Mouse (Mus musculus) frontal cortex, postnatal 10 days (tissue): ENCODE results near the gene Amotl2.

ENCODE experiments used
- DNase-seq, 2 experiments: peaks; one replicate each; pipeline ENCODE4 v3.0.0; 2022; ENCODE audit warnings: low spot score in 2 of 2, mixed read lengths in 1 of 2

Amotl2 gene

GRCm38 (mm10) chr9:102719085-102719484 lies 2.6 kb downstream of the Amotl2 start:
- no peak for DNase-seq

DNA sequence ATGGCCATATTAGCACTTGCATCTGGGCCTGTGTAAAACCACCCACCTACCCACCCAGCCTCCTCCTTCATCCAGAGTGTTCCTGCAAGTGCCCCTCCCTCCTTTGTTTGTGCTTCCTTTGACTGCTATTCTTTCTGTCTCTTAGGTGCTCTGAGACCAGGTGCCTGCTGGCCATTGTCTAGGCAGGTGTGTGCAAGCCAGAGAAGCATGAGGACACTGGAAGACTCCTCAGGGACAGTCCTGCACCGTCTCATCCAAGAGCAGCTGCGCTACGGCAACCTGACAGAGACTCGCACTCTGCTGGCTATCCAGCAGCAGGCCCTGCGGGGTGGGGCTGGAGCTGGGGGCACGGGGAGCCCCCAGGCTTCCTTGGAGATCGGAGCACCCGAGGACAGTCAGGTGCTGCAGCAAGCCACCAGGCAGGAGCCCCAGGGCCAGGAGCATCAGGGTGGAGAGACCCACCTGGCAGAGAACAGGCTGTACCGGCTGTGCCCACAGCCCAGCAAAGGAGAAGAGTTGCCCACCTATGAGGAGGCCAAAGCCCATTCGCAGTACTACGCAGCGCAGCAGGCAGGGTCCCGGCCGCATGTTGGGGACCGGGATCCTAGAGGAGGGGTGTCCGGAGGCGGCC lies 3.6 kb downstream of the Amotl2 start:
- no peak for DNase-seq

- DNase-seq, result no peak
These were observed 4.2 kb downstream of the Amotl2 start for GRCm38 (mm10) chr9:102720567-102721167.

DNA sequence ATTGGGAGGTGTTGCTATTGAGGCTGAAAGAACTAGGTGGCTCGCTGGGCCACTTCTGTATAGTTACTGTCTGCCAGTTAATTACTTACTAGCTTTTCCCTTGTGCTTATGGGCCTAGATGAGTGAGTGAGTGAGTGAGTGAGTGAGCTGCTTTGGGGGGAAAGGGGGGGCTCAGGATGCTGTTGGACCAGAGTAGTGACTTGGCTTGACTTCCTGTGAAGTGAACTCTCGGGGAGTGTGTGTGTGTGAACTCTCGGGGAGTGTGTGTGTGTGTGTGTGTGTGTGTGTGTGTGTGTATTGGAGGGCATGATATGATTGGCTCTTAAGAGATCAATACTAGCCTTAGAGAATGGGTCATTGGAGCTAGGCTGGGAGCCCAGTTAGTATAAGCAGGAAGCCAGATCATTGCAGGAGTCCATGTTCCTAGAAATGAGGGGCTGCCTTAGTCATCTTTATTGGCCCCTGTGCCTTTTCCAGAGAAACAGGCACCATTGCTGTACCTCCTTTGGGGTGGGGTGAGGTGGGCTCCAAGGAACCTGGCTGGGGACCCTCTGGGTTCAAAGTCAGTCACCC lies 5.0 kb downstream of the Amotl2 start:
- no peak for DNase-seq

DNA sequence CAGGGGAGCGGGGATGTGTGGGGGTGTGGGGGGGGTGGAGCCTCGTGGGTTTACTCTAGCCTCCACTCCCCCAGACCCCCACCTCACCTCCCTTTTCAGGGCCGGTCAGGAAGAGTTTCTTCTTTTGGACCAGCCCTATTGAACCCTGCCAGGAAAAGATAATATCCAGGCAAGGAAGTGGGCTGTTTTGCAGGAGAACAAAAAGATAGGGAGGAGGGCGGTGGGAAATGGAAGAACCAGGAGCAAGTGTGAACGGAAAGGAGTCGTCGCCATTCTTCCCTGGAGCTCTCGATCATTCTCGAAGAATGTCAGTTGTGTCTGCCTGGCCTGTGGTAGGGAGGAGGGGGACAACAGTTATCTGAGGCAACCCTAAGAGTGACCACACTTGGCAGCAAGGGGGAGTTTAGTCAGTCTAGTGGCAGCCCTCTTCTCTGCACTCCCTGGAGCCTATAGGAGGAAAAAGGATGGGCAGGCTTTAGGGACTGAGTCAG lies 5.6 kb downstream of the Amotl2 start:
- DNase-seq, result no peak

DNA sequence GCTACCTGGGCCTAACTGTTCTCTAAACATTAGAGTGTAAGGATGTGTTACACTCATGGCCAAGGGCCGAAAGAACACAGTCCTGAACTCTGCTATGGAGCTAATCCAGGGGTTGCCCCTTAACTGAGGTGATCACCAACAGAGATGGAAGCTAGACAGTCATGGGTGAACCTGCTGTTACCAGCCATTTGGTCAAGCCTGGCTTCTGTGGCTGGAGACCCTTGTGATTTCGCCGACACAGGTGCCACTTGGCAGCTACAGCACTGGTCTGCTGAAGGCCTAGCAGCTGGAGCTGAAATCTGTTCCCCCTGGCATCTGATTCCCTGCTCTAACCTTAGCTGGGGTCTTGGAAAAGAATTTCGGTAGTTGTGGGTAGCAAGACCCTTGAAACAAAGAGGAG lies 6.3 kb downstream of the Amotl2 start:
- DNase-seq, result no peak

DNA sequence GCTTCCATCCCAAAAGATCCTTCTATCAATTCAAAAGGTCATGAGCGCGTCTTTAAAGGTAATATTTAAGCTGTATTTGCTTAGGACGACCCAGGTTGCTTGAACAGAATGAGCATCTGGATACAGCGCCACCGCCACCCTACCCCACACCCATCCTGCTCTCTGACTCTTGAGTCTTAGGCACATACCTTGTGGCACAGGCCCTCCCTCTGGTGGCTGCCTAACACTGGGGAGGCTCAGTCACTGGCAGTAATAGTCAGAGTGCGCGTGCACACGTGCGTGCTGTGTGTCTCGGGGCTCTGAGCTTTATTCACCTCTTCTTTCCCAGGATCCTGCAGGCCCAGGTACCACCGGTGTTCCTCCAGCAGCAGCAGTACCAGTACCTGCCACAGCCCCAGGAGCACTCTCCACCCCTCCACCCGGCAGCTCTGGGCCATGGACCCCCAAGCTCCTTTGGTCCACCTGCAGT lies 6.8 kb downstream of the Amotl2 start:
- DNase-seq, result no peak

DNA sequence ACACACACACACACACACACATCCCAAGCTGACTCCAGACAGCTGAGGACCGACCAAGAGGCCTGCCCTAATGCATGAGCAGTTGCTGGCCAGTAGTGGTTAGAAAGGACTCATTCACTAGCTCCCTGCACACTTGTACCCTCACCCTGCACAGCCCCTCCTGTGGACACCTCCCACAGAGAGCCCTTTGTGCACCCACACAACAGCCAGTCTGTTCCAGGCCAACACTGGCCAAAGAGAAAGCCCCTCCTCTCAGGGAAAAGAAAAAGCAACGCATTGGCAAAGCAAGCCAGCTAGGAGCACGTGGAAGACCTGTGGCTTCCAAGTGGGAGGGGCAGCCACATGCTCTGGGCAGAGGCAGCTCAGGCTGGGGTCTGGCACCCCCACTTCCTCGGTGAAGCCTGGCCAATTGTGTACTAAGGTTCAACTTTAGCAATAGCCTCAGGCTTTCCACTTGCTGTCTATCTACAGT lies 7.6 kb downstream of the Amotl2 start:
- peak; percentile 71 to 84 for DNase-seq

DNA sequence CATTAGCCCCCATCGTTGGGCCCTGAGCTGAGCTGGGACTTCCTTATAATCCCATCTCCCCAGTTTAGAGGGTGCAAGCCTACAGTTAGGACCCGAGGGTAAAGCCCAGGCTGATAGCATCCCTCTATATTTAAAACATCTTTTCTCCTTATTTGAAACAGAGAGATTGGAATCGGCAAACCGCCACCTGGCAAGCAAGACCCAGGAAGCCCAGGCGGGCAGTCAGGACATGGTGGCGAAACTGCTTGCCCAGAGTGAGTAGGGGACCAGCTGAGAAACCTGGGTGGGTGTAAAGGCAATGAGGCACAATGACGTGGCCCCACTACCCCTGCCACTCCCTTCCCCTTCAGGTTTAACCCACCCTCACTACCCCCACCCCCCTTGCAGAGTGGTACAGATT lies 8.5 kb downstream of the Amotl2 start:
- no peak for DNase-seq

- DNase-seq, result peak; percentile 56 to 58
These were observed 9.6 kb downstream of the Amotl2 start for GRCm38 (mm10) chr9:102725958-102726654.

DNA sequence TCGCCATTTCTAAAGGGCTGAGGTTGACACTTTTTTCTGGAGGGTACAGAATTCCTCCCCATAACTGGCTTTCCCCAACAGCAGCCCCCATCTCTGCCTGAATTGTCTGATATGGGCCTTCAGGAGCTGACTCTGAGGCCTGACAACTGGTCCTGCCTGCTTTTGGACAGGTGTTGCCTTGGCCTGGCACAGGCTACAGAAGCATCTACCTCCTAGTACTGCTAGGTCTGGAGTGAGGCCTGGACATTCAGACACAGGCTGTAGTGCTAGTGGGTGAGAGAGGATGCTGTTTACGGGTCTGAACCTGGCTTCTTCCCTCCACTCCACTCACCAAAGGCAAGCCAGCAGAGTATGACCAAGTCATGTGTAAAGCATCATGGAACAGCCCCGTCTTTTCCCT lies 10.3 kb downstream of the Amotl2 start:
- DNase-seq, result no peak

GRCm38 (mm10) chr9:102727662-102728468 lies 11.4 kb downstream of the Amotl2 start:
- DNase-seq, result no peak

DNA sequence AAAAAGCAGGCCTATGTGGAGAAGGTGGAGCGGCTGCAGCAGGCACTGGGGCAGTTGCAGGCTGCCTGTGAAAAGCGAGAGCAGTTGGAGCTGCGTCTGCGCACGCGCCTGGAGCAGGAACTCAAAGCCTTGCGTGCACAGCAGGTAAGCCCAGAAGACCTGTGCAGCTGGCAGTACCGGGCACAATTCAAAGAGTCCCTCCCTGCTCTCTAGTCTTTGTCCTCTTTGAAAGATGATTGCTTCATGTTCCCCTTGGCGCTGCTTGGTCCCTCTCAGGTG lies 11.9 kb downstream of the Amotl2 start:
- DNase-seq, result no peak

- no peak for DNase-seq
These were observed 12.8 kb downstream of the Amotl2 start for GRCm38 (mm10) chr9:102729093-102729845.

DNA sequence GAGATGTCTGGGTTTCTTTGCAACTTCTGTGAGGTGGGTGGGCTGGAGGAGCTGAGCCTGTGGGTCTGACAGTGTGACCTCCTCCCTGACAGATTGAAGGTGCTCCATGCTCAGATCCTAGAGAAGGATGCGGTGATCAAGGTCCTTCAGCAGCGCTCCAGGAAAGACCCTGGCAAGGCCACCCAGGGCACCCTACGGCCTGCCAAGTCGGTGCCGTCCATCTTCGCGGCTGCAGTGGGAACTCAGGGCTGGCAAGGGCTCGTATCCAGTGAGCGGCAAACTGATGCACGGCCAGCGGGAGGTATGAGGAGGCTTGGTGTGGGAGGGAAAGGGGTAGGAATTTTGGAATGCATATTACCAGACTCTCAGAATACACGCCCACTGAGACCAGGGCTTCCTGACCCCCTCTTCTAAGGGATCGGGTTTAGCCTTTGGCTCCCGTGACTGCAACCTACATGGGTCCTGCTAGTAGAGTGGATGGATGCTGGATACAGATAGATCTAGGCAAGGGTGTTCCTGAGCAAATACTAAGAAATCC lies 13.5 kb downstream of the Amotl2 start:
- DNase-seq, result no peak

- no peak for DNase-seq
These were observed 14.6 kb downstream of the Amotl2 start for GRCm38 (mm10) chr9:102731044-102731471.

DNA sequence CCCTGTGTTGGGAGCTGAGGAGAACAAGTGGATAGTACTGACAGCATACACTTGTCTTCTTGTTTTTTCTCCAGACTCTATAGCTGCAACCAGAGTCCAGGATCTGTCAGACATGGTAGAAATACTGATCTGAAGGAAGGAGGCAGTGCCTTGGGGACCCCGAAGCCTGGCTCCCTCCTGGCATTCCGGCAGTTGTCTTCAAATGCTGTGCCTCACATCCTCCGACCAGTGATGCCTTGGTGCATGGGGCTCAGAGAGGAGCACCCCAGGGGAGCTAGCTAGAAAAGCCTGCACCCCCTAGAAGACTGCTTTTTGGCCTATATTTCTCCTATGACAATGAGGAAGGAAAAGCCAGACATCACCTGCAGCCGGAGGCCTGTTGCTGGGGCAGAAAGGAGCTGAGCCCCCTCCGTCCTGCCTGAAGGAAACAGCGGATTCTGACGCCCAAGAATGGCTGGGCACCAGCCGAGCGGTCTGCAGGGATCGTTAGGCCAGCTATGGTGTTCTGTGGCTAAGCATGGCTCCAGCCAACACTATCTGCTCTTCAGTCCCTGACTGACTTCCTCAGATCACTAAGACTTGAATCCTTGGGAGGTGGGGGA lies 15.2 kb downstream of the Amotl2 start:
- DNase-seq, result no peak

DNA sequence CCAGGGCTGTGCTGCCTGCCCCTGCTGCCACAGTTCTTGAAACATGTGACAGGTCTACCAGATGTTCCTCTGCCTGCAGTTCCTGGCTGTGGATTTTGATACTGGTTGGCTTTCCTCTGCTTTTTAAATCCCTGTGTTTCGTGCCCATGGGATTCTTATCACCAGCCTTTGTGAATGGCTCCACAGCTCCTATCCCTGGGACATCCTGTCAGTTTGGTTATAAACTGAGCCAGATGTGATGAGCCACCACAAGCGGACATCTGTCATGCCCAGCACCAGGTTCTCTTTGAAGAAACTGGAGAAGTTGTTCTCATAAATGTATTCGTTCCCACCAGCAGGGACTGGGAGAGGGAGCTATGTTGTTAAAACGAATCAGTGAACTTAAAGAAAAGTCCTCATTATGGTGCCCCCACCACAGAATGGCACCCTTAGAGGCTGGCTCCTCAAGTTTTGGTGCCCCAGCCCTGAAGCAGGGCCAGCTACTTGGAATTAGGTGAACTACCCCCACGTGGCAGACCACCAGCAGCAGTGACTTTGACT lies 15.9 kb downstream of the Amotl2 start:
- no peak for DNase-seq

GRCm38 (mm10) chr9:102733459-102733858 lies 17.0 kb downstream of the Amotl2 start:
- no peak for DNase-seq
